Mouse (Mus musculus): ENCODE measurements around the gene Tlk1.

Gene Tlk1

DNA sequence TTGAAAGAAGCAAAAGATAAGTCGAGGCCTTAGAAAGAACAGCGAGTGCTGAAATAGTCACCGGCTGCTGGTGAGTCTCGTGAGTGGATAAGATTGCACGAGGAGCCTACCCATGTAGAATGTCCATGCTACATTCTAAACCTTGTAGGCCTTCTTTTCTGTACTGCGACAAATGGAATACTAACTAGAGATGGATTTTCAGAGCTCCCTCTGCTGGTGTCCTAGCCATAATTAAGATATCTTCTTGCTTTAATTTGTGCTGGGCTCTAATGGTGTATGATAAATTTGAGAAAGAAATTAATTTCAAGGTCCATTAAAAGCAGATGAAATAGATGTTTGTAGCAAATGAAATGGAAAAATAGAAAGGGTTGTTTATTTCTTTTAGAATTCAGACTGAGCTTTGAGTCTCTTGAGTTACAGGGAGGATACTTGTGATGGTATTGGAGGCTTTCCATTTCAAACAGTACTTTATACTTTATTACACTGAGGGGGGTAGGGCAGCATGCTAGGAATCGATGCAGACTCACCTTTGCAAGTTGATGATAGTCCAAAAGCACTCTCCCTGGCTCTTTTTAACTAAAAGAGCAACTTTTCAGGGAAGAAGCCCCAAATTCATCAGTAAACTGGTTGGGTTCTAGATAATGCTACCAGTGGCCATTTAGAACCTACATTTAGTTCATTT lies 151.9 kb downstream of the Tlk1 start:
- peak; percentile 12 for DNase-seq

DNA sequence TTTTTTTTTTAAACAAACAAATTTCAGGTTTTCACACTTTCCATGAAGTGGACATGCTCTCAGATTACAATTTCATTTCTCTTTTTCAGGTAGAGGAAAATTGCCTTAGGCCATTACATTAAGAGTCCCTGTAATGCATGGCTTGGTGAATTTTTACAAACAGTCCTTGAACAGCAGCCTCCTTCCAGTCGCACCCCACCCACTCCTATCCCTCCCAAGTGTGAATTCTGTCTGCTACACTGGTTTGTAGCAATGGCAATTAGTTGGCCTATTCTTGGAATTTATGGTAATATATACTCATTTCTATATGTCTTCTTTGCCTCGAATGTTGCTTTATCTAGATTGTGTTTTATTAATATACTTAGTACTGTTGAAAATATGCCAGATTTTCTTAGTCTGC lies 153.1 kb downstream of the Tlk1 start:
- DNase-seq = no peak

DNA sequence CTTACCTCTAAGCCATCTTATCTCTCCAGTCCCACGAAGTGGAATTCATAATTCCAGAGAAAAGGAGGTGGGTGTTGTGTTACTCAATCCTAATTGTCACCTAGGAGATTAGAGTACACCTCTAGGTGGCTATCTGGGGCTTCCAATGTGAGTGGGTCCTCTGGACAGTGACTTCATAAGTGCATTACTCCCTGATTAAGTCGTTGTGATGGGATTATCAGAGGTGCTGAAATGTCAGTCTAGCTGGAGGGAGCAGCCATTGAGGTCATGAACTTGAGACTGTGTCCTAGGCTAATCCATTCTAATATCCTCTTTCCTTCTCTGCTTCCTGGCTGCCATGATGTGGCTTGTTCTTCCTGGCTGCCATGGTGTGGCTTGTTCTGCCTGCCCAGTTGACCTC lies 155.6 kb downstream of the Tlk1 start:
- DNase-seq = no peak

DNA sequence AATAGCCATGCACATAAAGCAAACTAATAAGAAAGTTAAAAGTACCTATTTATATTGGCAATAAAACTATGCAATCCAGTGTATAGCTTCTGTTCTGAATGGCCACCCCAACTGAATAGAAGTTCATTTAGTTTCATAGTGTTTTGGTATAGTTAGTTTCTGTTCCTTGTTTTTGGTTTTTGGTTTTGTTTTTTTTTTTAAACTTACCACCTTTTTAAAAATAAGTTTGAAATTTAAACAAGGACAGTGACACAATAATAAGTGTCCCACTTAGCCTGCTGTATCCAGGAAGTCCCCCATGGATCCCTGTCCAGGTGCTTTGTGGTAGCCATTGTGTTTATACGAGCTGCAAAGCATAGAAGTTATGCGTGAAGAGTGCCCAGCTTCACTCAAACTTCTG lies 156.3 kb downstream of the Tlk1 start:
- no peak for DNase-seq

DNA sequence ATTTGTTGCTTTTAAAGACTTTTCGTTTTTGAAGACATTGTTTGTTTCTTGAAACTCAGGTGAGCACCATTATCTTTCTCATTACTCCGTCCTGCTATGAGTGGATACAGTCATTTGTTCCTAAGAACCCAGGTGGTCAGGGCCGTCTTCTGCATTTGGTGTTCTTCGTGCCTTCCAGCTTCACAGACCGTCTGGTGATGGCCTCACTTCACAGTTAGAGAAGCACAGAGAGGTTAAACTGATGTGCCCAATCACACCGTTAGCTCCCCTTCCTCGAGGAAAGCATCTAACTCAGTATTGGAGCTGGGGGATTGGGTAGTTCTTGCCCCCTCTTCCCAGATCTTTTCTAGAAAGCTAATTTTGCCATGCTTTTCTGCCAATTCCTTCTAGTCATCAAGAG lies 158.5 kb downstream of the Tlk1 start:
- DNase-seq = no peak

DNA sequence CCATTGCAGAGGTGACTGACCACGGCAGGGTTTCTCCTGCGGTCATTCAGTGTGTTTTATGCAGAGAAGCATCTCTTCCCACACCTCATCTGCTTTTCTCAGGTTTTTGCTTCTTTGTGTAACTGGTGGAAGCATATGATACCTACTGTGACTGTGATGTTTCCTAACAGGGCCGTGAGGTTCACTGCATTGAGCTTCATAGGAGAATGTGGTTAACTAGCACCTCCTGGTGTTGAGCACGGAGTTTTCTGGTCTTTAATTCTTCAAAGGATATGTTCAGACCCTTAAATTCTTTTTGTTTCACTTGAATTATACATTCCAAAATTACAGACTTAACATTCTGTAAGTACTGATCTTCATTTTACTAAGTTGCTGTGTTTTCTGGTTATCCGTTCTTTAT lies 161.8 kb downstream of the Tlk1 start:
- no peak for DNase-seq

Data from embryo, embryonic 11 days (tissue).